Mouse (Mus musculus) heart, embryonic 13.5 days (tissue): ENCODE measurements around the gene Prok2. TPM values are rescaled to one million over a fixed set of nuclear protein-coding genes. Genes with fewer than 3 reads are reported as not detected.

Source experiments
- ATAC-seq: fragments of 200-750 bp; cut with Nextera tagmentation; 2 replicates; pipeline ENCODE4 v1.8.0; 2017; ENCODE audit warnings: moderate TSS enrichment; ENCODE audit not compliant: insufficient number of reproducible peaks, low FRiP score, low TSS enrichment; ENCODE audit errors: extremely low read depth
- H3K27ac ChIP-seq: fragments of 300-500 bp; sonication (generic); replicated peaks from 2 replicates; pipeline ENCODE4 v1.5.1; 2015; ENCODE audit warnings: moderate library complexity, mild to moderate bottlenecking, inconsistent platforms
- H3K27me3 ChIP-seq: fragments of 300-500 bp; sonication (generic); replicated peaks from 2 replicates; pipeline ENCODE4 v1.6.1; 2015; ENCODE audit warnings: mild to moderate bottlenecking, inconsistent platforms
- H3K36me3 ChIP-seq: fragments of 300-500 bp; sonication (generic); 2 replicates; pipeline ENCODE4 v1.6.1; 2015; ENCODE audit warnings: mild to moderate bottlenecking, inconsistent platforms
- H3K4me1 ChIP-seq: fragments of 300-500 bp; sonication (generic); 2 replicates; pipeline ENCODE4 v1.6.1; 2015; ENCODE audit warnings: inconsistent platforms
- H3K4me2 ChIP-seq: fragments of 300-500 bp; sonication (generic); 2 replicates; pipeline ENCODE4 v1.6.1; 2015; ENCODE audit warnings: inconsistent platforms, mild to moderate bottlenecking, moderate library complexity
- H3K4me3 ChIP-seq: fragments of 300-500 bp; sonication (generic); 2 replicates; pipeline ENCODE4 v1.5.1; 2015; ENCODE audit warnings: moderate library complexity, mild to moderate bottlenecking, inconsistent platforms
- H3K9ac ChIP-seq: fragments of 300-500 bp; sonication (generic); 2 replicates; pipeline ENCODE4 v1.6.1; 2015; ENCODE audit warnings: inconsistent platforms, mild to moderate bottlenecking, moderate library complexity
- H3K9me3 ChIP-seq: fragments of 300-500 bp; sonication (generic); 2 replicates; pipeline ENCODE4 v1.6.1; 2016; ENCODE audit warnings: inconsistent platforms
- WGBS: fragments of 180-500 bp; shearing (Covaris S2); methylation state at CpG from one replicate; pipeline ENCODE4 v1.1.7; 2015; ENCODE audit warnings: mixed read lengths; 5-methylcytosine and 5-hydroxymethylcytosine counted together
- polyA plus RNA-seq: library from polyadenylated mRNA; unstranded; fragments of >200 nt; fragmentation: Nextera tagmentation; extraction: Ambion mirVana; gene quantifications from 2 replicates; pipeline ENCODE4 v1.2.1, GENCODE M21; 2015

The Prok2 gene
- polyA plus RNA-seq, 1 experiment from 2014 or later: not detected

DNA sequence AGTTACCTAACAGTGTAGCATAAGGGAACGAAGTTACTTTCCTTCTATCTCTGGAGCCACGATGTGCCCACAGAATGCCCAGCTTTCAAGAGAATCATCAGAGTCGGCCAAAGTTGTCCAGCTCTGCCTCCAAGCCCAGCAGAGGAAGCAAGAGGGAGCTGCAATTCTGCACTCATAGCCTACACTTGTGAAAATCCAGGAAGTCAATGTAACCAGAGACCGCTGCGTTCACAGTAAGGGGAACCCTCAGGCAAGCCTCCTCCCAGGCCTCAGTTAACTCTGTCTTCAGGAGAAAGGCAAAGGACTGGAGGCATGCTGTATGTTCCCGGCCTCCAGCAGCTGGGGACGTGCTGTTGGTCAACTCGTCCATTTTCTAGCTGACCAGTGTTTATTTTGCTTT lies 58.9 kb downstream of the Prok2 start:
- WGBS: 47% methylated on average over 8 of the region's 8 CpGs
- H3K27me3 ChIP-seq: peaks cover 31% of the 10 kb centered on the region

DNA sequence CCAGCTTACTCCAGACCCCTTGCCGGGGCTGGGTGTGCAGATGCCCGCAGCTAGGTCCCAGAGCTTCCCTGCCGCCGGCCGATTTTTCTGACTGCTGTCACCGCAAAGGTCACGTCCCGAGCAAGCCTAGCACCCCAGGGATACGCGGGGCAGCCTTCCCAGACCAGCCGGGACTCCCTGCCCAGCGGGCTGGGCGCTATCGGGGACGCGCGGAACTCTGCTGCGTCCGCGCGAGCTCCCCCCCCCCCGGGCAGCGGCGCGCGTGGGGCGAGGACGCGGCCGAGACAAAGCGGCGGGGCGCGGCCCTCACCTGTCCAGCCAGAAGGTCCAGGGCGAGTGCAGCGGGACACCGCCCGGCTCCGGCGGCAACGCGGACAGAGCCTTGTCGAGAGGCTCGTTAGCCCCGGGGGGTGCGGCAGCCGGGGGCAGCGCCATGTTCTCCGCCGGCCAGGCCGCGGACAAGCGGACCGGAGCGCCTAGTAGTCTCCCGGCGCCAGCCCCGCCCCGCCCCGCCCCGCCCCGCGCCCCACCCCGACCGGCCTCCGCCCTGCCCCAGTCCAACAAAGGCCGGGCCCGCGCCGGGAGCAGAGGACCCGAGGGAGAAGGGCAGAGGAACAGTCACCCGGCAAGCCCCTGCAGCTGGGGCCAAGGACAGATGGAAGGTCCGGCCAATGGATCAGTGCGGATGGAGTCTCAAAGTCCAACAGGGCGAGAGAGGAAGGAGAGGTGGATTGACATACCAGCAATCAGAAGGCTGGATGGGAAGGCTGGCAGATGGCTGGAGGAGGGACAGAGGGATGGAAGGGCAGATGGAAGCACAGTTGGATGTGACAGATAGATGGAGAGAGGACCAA lies 59.6 kb downstream of the Prok2 start, which contains the start of the genes Eif4e3 and Gm20696:
Eif4e3 (minus strand) TSS at position 454 of the 854 bp plus-strand sequence.
Gm20696 (minus strand) TSS at position 480 of the 854 bp plus-strand sequence.
- Histone ChIP-seq H3K9ac (peak within 1 kb of the TSS; percentile 87), H3K4me1 (peaks cover 23% of the 10 kb centered on the region), H3K27me3 (peaks cover 31% of the 10 kb centered on the region), H3K4me3 (peak within 1 kb of the TSS; percentile 85), H3K4me2 (peak within 1 kb of the TSS; percentile 93), H3K27ac (no peak within 1 kb of the TSS), H3K36me3 (no peaks in the 10 kb centered on the region), H3K9me3 (no peaks in the 10 kb centered on the region)
- ATAC-seq: no peak
- under 1% methylated on average over 65 of the region's 75 CpGs for WGBS

More for the DNA sequence above, 58.9 kb downstream of the Prok2 start:
- H3K4me3 ChIP-seq: peak overlapping the region; percentile 85
- no peaks in the 10 kb centered on the region for H3K9me3 ChIP-seq
- peak overlapping the region; percentile 93 for H3K4me2 ChIP-seq
- H3K27ac ChIP-seq: no peak overlapping the region
- no peaks in the 10 kb centered on the region for H3K36me3 ChIP-seq
- no peak for ATAC-seq
- no peak overlapping the region for H3K9ac ChIP-seq
- H3K4me1 ChIP-seq: peaks cover 23% of the 10 kb centered on the region

DNA sequence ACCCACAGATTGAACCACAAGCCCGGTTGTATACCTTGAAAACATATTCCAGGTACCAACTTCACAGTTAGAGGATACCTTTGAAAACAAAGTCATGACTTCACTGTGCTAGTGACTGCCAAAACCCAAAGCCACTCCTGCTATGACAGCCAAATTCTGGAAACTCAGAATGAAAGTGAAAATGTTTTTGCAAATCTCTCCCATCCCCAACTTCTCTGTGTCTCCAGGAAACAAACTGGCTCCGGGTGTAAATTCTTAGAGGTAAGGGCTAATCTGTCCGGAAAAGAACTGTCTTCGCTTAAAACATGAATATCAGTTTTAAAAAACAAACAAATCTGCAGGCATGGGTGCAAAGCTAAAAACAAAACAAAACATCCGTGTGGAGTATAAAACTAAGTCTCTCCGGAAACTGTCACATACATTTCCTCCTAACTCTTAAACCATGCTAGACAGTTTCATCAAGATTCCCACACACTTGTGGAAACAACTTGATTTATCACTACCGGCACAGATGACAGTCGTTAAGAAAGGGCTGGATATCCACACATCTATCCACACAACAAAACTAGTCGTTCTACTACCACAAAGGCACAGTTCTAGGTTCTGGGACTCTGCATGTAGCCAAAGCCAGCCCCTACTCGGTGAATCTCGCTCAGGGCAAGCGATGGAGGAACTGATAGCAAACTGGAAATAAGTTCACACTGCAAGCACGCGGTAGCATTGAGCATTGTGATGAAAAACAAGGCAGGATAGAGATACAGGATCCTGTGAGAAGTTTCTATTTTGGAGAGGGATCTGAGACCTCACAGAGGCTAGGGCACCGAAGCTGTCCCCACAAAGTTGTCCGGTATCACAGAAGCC lies 60.5 kb downstream of the Prok2 start:
- WGBS: 27% methylated on average over 16 of the region's 16 CpGs
- no peak overlapping the region for H3K27ac ChIP-seq
- no peak for ATAC-seq

DNA sequence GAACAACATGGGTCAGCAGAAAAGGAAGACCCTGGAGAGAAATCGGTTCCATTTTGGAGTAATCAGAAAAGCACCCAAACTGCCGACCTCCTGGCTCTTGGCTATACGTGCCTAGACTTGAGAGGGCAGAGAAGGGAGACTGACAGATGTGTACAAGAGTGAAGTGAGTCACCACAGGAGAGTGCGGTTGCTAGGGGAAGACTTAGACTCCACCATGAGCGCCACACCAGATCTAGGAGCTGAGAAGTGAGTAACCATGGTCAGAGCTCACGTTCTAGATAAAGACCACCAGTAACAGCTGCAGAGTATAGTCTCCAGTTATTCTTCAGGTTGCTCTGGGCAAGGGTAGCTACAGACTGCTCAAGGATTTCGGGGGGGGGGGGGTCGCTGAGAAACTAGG lies 63.0 kb downstream of the Prok2 start:
- H3K9me3 ChIP-seq: no peaks in the 10 kb centered on the region

More for the DNA sequence above, 60.5 kb downstream of the Prok2 start:
- peak overlapping the region; percentile 85 for H3K4me3 ChIP-seq
- peaks cover 23% of the 10 kb centered on the region for H3K4me1 ChIP-seq
- no peaks in the 10 kb centered on the region for H3K36me3 ChIP-seq
- peak overlapping the region; percentile 93 for H3K4me2 ChIP-seq
- H3K27me3 ChIP-seq: peaks cover 31% of the 10 kb centered on the region
- peak overlapping the region; percentile 87 for H3K9ac ChIP-seq
- H3K9me3 ChIP-seq: no peaks in the 10 kb centered on the region

More for the DNA sequence above, 63.0 kb downstream of the Prok2 start:
- H3K27me3 ChIP-seq: peaks cover 20% of the 10 kb centered on the region
- no peaks in the 10 kb centered on the region for H3K36me3 ChIP-seq
- ATAC-seq: no peak
- 63% methylated on average over 8 of the region's 8 CpGs for WGBS
- H3K4me3 ChIP-seq: no peak overlapping the region
- no peak overlapping the region for H3K27ac ChIP-seq
- no peak overlapping the region for H3K9ac ChIP-seq
- H3K4me2 ChIP-seq: no peak overlapping the region
- H3K4me1 ChIP-seq: peaks cover 21% of the 10 kb centered on the region

Other genes starting within 250 kb of the Prok2 start
- gene Foxp1, start 203.7 kb downstream of the Prok2 start, polyA plus RNA-seq: 71.7 and 75.9 TPM in 2 replicates
- gene Eif4e3, start 59.6 kb downstream of the Prok2 start, polyA plus RNA-seq: 6.9 and 7.8 TPM in 2 replicates
- gene Gm20696, start 59.6 kb downstream of the Prok2 start, polyA plus RNA-seq: 1.7 and 2.1 TPM in 2 replicates
- 0.74 and 0.93 TPM in 2 replicates for gene Gpr27, start 33.7 kb downstream of the Prok2 start, polyA plus RNA-seq